Mouse (Mus musculus) thymus, postnatal 0 days (tissue): Measurements from ENCODE around the gene Borcs8. TPM values are rescaled to one million over a fixed set of nuclear protein-coding genes. Genes with fewer than 3 reads are reported as not detected.
A peak's percentile ranks its signal among the peaks of the same experiment; 100 is the strongest.

Experiments
- DNase-seq: peaks from one replicate; pipeline ENCODE4 v3.0.0-alpha.2; 2015; ENCODE audit warnings: low spot score
- polyA plus RNA-seq: library from polyadenylated mRNA; unstranded; fragments of >200 nt; fragmentation: Nextera tagmentation; extraction: Ambion mirVana; gene quantifications from 2 replicates; pipeline ENCODE4 v1.2.1, GENCODE M21; 2015

The Borcs8 gene
- polyA plus RNA-seq: 67.0 and 88.3 TPM in 2 replicates

GRCm38 (mm10) chr8:70139026-70139857 lies at the start of gene Borcs8, which contains the start of the genes Rfxank and Mef2b:
Gene Borcs8, plus strand, starts transcription at chr8:70139499.
Gene Rfxank, minus strand, starts transcription at chr8:70139154.
Gene Mef2b, plus strand, starts transcription at chr8:70139711.
- peak; percentile 100 for DNase-seq

- DNase-seq: no peak
Observed at GRCm38 (mm10) chr8:70092786-70093185, 46.5 kb upstream of the Borcs8 start.

DNA sequence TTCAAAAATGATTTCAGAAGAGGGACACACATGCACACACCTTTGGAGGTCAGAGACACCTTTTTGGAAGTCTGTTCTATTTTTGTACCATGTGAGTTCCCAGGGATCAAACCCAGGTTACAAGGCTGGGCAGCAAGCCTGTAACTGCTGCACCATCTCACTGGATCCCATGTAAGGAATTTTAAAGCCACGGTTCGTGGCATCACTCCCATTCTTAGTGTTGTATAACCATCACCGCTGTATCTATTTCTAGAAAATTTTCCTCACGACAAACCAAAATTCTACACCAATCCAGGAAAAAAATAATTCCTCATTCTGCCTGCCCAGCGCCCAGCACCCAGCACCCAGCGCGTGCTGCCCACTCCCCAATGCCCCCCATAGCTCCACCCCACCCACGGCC lies 40.0 kb upstream of the Borcs8 start:
- no peak for DNase-seq

- DNase-seq: no peak
Observed at GRCm38 (mm10) chr8:70100241-70100640, 39.1 kb upstream of the Borcs8 start.

DNA sequence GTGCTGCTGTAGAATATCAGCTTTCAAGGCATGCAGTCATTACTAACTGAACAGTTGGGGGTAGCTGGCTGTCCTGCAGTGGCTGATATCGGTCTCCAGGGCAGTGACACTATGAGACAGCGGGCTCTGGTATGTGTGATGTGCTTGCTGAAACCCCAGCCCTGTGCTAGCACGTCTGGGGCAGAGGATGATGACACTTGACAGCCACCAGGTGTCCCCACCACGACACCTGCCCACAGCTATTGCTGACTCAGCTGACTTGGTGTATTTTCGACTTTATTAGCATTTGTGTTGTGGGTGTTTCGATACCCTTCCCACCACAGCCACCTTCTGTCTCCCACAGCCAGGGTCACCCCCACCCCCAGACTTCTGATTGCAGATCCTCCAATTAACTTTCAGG lies 34.8 kb upstream of the Borcs8 start:
- DNase-seq: peak; percentile 65

DNA sequence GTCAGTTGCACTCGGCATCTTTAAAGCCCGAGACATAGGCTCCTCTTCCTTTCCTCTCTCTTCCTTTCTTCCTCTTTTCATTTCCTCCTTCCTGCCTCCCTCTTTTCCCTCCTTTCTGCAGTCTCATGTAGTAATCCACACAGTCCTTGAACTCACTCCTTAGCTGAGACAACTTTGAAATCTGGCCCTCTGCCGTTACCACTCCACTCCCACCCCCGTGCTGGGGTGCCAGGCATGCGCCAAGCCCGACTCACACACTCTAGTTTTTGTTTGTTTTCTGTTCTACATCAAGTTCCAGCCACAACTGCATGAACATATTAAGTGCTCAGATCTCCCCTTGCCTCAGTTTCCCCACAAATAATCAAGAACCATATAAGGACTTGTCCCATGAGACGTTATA lies 34.4 kb upstream of the Borcs8 start:
- no peak for DNase-seq

- no peak for DNase-seq
Observed at GRCm38 (mm10) chr8:70110451-70110850, 28.8 kb upstream of the Borcs8 start.

GRCm38 (mm10) chr8:70111192-70111795 lies 28.0 kb upstream of the Borcs8 start:
- no peak for DNase-seq

DNA sequence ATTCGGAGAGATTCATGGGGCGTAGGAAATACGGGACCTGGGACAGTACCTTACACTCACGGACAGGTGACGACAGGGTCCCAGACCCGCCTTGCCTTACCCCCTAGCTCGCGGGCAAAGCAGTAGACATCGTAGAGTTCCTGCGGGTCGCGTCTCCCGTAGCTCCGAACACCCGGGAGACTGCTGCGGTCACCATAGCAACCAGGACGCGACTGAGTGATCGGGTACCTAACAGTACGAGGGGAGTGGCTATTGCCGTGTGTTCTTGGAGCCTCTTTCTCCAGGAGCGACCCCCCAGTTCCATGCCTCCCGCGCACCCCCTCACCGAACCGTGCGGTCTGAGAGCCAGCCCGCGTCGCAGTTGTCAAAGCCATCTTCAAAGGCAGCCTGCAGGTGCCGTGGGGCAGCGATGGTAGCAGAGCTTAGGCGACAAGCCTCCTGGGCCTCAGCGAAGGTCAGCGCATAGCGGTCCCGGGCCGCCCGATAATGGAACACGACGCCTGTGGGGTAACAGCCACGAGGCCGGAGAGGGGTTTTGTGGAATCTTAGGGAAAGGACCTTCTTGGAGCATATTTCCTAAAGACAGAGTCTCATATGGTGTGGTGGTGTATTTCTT lies 26.8 kb upstream of the Borcs8 start:
- DNase-seq: no peak

GRCm38 (mm10) chr8:70114488-70114887 lies 24.8 kb upstream of the Borcs8 start:
- no peak for DNase-seq

GRCm38 (mm10) chr8:70114892-70115291 lies 24.4 kb upstream of the Borcs8 start:
- DNase-seq: no peak

DNA sequence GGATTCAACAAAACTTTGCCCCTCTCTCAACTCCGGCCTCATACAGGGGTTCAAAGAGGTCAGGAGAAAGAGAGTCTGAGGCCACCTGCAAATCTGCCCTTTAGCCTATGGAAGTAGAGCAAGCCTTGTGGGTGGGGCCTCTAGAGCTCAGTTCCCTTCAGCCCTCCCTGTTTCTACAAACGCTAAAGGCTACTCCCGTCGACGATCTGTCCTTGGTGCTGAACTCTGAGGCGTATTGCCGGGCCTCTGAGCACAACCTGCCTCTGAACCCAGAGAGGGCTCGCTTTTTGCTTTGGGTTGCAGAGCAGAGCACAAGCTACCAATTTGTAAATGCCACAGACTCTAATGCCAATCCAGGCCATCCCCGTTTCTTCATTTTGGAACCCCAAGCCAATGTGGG lies 21.7 kb upstream of the Borcs8 start:
- DNase-seq: peak; percentile 43

DNA sequence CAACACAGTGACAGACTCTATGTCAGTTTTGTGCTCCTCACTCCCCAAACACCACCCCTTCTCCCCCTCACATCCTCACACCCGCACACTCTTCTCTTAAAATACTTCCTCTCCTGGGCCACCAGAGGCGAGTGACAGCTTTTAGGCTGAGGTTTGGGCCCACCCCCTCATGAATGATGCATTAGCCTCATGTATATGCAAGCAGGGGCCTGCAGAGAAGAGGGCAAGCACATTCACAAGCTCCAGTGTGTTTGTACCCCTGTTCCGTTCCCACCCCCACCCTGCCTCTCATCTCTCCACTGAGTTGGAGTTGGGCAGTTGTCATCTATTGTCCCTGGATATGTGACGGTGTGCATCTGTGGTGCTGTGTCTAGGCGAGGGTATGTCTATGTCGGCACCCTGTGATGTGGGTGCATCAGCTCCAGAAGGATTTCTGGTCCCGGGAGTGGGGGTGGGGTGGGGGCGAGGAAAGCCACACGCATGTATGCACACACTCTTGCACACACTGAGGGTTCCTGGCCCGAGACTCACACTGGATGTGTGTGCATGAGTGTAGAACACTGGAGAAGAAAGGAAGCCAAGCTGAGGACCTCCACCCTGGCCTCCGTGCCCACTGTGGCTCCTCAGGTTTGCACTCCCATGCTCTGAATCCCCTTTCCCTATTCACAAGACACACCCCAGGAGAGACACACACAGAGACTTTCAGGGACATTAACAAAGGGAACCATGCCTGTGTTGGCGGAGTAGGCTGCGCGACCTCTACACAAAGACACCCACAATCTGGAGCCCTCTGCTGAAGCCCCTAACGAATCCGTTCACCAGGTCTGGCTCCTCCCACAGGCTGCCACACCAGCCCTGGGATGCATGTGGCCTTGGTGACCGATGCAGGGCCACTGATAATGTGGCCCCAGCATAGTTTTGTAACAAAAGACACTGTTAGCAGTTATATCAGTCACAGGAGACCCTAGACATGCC lies 20.3 kb upstream of the Borcs8 start:
- DNase-seq: peak; percentile 8

DNA sequence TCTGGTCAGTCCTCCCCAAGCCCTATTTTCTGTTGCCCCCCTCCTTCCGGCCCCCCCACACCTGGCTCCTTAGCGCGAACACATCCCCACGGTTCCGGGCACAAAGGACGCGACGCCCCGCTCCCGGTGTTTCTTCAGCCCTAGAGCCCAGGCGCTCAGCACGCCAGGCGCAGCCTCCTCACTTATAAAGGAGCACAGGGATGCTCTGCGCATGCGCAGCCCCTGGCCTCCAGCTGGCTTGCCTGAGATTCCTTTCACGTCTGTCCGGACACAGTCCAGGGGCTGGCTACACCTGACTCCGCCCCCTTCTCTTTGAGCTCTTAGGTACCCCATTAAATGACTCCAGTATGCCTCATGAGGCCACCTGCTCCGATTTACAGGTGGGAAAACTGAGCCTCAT lies 18.6 kb upstream of the Borcs8 start, which contains the start of gene Ncan:
Gene Ncan, minus strand, starts transcription at position 207 of the 400 bp plus-strand sequence.
- peak; percentile 31 for DNase-seq

DNA sequence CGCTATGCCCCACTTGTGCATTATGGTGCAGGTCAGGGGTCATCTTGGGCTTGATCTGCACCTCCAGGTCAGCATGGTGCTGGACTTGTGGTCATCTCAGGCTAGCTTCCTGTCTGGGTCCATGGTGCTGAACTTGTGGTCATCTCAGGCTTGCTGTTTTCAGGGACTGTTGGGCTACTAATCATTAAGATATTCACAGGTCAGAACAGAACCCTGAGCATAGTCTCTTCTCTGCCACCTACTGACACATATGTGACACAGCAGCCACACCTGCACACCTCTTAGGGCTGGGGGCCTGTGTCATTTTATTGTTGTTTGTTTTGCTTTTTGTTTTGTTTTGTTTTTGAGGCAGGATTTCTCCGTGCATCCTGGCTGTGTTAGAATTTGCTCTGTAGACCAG lies 16.4 kb upstream of the Borcs8 start:
- no peak for DNase-seq

DNA sequence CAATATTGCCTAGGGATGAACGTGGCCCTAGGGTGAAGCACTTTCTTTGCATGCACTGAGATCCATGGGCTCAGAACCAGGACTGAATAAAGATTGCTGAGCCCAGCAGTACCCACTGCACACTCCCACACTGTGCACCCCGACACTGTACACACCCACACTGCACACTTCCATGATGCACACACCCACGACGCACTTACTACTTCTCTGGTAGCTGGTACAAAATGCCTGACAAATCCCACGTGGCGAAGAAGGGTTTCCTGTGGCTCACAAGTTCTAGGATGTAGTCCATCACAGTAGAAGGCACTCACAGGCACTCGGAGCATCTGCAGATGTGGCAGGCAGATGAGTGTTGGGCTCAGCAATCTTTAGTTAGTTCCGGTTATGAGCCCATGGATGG lies 14.3 kb upstream of the Borcs8 start:
- DNase-seq: no peak

DNA sequence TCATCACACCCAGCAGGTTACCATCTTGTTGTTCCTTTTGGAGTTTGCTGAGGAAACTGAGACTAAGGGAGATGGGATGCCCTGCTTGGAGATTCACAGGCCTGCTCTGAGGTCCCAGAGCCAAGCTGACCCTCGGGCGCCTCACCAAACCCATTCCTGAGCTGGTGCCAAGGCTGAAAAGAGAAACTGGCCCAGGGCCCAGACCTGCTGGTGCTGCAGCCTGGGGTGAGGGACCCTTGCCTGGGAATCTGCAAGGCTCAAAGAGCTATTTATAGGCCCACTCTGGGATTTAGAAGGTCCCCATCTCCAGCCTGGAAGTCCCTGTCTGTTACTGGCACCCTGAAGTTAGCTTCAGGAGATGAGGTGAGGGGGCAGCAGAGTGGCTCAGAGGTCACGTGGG lies 10.9 kb upstream of the Borcs8 start:
- no peak for DNase-seq

DNA sequence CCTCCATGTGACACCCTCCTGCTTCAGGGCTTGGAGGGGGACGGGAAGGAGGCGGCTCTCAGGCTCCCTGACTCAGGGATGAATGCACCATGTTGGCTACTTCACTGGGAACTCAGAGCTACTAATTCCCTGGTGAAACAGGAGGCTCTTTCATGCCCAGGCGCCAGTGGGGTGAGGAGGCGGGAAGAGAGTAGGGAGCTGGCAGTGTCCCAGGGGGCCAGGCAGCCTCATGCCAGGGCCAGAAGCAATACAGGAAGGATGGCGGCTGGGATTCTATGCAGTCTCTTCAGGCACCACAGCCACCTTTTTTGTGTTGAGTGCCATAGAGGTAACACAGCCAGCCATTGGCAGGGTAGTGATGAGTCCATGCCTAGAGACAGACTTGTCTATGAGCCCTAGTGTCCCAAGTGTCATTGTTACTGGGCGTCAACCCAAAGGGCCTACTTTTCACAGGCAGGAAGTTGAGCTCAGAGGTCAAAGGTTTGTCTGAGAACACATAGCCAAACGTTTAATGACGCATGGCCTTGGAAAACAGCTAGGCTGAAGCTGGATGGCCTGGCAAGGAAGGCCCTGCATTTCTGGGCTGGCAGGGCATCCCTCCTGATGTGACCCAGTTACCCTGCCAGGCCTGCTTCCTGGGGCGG lies 9.9 kb upstream of the Borcs8 start:
- no peak for DNase-seq

DNA sequence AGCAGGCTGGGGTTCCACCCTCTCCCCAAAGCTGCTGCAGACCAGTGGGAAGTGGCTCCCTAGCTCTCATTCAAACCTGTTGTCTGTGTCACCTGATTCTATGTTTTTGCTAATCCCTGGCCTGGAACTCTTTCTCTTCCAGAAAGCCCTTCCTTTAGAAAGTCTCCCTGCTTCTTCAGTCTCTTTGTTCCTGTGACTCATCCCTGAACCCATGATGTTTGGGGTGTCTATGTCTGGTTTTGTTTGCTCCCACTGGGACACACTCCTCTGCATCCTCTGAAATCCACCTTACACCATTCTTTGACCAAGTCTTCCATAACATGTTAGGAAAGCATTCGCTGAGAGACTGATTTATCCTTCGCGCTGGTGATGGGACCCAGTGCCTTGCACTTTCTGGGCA lies 9.2 kb upstream of the Borcs8 start:
- DNase-seq: no peak

DNA sequence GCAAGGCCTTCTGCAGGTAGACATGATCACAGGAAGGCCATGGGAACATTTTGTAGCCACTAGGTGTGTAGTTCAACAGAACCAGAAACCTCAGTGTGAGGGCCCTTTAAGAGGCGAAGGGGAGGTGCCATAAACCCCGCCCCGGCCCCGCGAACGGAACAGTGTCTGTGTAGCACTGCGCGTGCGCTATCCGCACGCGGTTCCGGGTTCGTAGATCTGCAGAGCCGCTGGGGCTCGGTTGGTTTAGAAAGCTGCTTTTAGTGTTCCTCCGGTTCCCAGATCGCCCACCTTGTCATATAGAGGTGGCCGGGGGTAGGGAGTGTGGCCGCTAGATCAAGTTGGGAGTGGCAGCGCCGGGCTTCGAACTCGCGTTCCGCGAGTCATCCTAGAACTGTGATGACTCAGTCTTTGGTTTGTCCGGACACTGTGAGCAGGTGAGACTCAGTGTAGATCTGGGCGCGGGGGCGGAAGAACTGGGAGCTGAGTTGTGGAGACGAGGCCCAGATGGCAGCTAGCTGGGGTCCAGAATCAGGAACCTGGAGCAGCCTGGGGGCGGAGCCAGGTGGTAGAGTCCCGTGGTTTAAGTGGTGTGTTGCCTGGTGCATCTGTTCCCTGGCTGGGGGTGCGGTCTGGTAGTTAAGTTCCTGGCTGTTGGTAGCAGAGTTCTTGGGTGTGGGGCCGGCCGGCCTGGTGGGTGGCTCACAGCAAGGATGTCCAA lies 8.0 kb upstream of the Borcs8 start, which contains the start of gene Nr2c2ap:
Gene Nr2c2ap, plus strand, starts transcription at position 168 of the 718 bp plus-strand sequence.
- peak; percentile 91 for DNase-seq
